31 mouse cellular contexts compared by ENCODE assay signal in the genomic region with DNA sequence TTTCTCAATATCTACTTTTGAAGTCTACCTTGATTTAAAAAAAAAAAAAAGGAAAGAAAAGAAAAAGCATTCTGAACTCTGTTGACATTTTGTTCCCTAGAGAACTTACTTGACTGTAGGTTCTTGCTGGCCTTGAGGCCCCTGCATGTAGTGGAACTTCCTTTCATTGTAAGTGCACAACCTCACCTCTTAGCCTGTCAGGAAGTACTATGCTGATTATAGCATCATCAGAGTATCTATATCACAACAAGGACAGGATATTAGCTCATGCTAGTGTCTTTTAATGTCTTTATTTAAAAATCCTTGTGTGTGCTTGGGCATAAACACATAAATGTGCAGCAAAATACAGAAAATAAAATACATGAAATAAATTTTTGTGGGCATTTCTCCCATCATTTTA. TPM values are rescaled to one million over a fixed set of nuclear protein-coding genes. Genes with fewer than 3 reads are reported as not detected.
"Had no signal": no experiment of that assay in that cellular context is flagged by ENCODE, and none has a peak within 500 bp of the region (broad histone marks: within the 10 kb centered on the region; RNA-seq: fewer than 3 reads in every experiment).

No protein-coding gene starts in this region.

- H3K4me3 ChIP-seq: kidney, embryonic 15.5 days; left cerebral cortex, adult 2 months; liver, embryonic 13.5 days; lung, embryonic 15.5 days; megakaryocyte, embryonic 14.5 days; midbrain, embryonic 10.5 days; midbrain, embryonic 13.5 days; myocyte; neural tube, embryonic 13.5 days; stomach, embryonic 15.5 days had no signal

- H3K4me1 ChIP-seq: kidney, embryonic 15.5 days; liver, embryonic 13.5 days; lung, embryonic 15.5 days; midbrain, embryonic 10.5 days; midbrain, embryonic 13.5 days; neural tube, embryonic 13.5 days; stomach, embryonic 15.5 days had no signal

- DNase-seq: kidney, adult 8-10 months; kidney, postnatal 14 days; kidney, postnatal 4 days; layer of hippocampus, adult 9-11 months; layer of hippocampus, postnatal 36 days; liver, embryonic 13.5 days; lung, postnatal 14 days; right cerebral cortex, postnatal 4 days; thymus, postnatal 36 days had no signal

- H3K36me3 ChIP-seq: kidney, embryonic 15.5 days; liver, embryonic 13.5 days; lung, embryonic 15.5 days; midbrain, embryonic 10.5 days; midbrain, embryonic 13.5 days; neural tube, embryonic 13.5 days; stomach, embryonic 15.5 days had no signal

- ATAC-seq: intestine, postnatal 0 days; midbrain, embryonic 13.5 days; midbrain, embryonic 16.5 days had no signal

- H3K4me2 ChIP-seq: kidney, embryonic 15.5 days; liver, embryonic 13.5 days; lung, embryonic 15.5 days; midbrain, embryonic 13.5 days; neural tube, embryonic 13.5 days; stomach, embryonic 15.5 days had no signal

- H3K27ac ChIP-seq: kidney, embryonic 15.5 days; left cerebral cortex, adult 2 months; liver, embryonic 13.5 days; lung, embryonic 15.5 days; macrophage; midbrain, embryonic 10.5 days; midbrain, embryonic 13.5 days; neural tube, embryonic 13.5 days; stomach, embryonic 15.5 days had no signal

- H3K27me3 ChIP-seq: kidney, embryonic 15.5 days; liver, embryonic 13.5 days; lung, embryonic 15.5 days; megakaryocyte, embryonic 14.5 days; midbrain, embryonic 13.5 days; neural tube, embryonic 13.5 days; stomach, embryonic 15.5 days had no signal

- H3K9ac ChIP-seq: kidney, embryonic 15.5 days; liver, embryonic 13.5 days; lung, embryonic 15.5 days; midbrain, embryonic 13.5 days; neural tube, embryonic 13.5 days; stomach, embryonic 15.5 days had no signal

- H3K9me3 ChIP-seq: kidney, embryonic 15.5 days; liver, embryonic 13.5 days; lung, embryonic 15.5 days; megakaryocyte, embryonic 14.5 days; midbrain, embryonic 10.5 days; midbrain, embryonic 13.5 days; neural tube, embryonic 13.5 days; stomach, embryonic 15.5 days had no signal

RNA-seq across cellular contexts. Expression of a gene that starts 53.4 kb away (rescaled TPM):
- total RNA-seq: layer of hippocampus, postnatal 36 days; left cerebral cortex, adult 2 months; left cerebral cortex, postnatal 10 days; left cerebral cortex, postnatal 36 days; liver, adult 2 months; monocyte, adult 5-6 weeks had no signal
- polyA plus RNA-seq: intestine, embryonic 14.5 days; intestine, postnatal 0 days; kidney, embryonic 15.5 days; limb, embryonic 11.5 days; limb, embryonic 14.5 days; liver, adult 2 months; liver, embryonic 13.5 days; liver, embryonic 16.5 days; lung, embryonic 15.5 days; macrophage; midbrain, embryonic 10.5 days; midbrain, embryonic 13.5 days; midbrain, embryonic 16.5 days; neural tube, embryonic 13.5 days; stomach, embryonic 15.5 days; thymus, postnatal 0 days; urinary bladder, adult 2 months had no signal
